Mouse (Mus musculus): Measurements from ENCODE around the gene Trio. TPM values are rescaled to one million over a fixed set of nuclear protein-coding genes. Genes with fewer than 3 reads are reported as not detected.

Gene Trio
- total RNA-seq, 2 experiments from 2014 or later = 37.3 to 50.8 TPM

GRCm38 (mm10) chr15:28041158-28041865 is 15.7 kb upstream of the Trio start:
- no peak for ATAC-seq (ENCODE audit: poor library complexity, severe bottlenecking)

- no peak for ATAC-seq (ENCODE audit: poor library complexity, severe bottlenecking)
Observed at GRCm38 (mm10) chr15:28037651-28038050, 12.0 kb upstream of the Trio start.

- ATAC-seq (ENCODE audit: poor library complexity, severe bottlenecking) = no peak
Observed at GRCm38 (mm10) chr15:28035601-28036000, 10.0 kb upstream of the Trio start.

- no peak for ATAC-seq (ENCODE audit: poor library complexity, severe bottlenecking)
Observed at GRCm38 (mm10) chr15:28034636-28035035, 9.0 kb upstream of the Trio start.

GRCm38 (mm10) chr15:28029371-28029770 is 3.7 kb upstream of the Trio start:
- no peak for ATAC-seq (ENCODE audit: poor library complexity, severe bottlenecking)

- ATAC-seq (ENCODE audit: poor library complexity, severe bottlenecking) = no peak
Observed at GRCm38 (mm10) chr15:28028542-28028941, 2.9 kb upstream of the Trio start.

GRCm38 (mm10) chr15:28026167-28026481 is 476 bp upstream of the Trio start:
- ATAC-seq (ENCODE audit: poor library complexity, severe bottlenecking) = no peak

GRCm38 (mm10) chr15:28024965-28025338 is 696 bp downstream of the Trio start:
- 0 out of 2 replicates have a peak, but pooled peaks have one; percentile 11 for ATAC-seq (ENCODE audit: poor library complexity, severe bottlenecking)

GRCm38 (mm10) chr15:28024031-28024964 is 1.4 kb downstream of the Trio start:
- peak; percentile 10; the same call in 1 of the 2 replicates for ATAC-seq (ENCODE audit: poor library complexity, severe bottlenecking)

- no peak for ATAC-seq (ENCODE audit: poor library complexity, severe bottlenecking)
Observed at GRCm38 (mm10) chr15:28021591-28022209, 3.9 kb downstream of the Trio start.

- ATAC-seq (ENCODE audit: poor library complexity, severe bottlenecking) = no peak
Observed at GRCm38 (mm10) chr15:28019393-28020070, 6.1 kb downstream of the Trio start.

GRCm38 (mm10) chr15:28007516-28007915 is 18.1 kb downstream of the Trio start:
- ATAC-seq (ENCODE audit: poor library complexity, severe bottlenecking) = no peak

GRCm38 (mm10) chr15:28004192-28004767 is 21.4 kb downstream of the Trio start:
- ATAC-seq (ENCODE audit: poor library complexity, severe bottlenecking) = no peak

- ATAC-seq (ENCODE audit: poor library complexity, severe bottlenecking) = no peak
Observed at GRCm38 (mm10) chr15:28002515-28002914, 23.1 kb downstream of the Trio start.

GRCm38 (mm10) chr15:28001299-28001698 is 24.3 kb downstream of the Trio start:
- no peak for ATAC-seq (ENCODE audit: poor library complexity, severe bottlenecking)

GRCm38 (mm10) chr15:27998621-27999359 is 26.9 kb downstream of the Trio start:
- no peak for ATAC-seq (ENCODE audit: poor library complexity, severe bottlenecking)

- no peak for ATAC-seq (ENCODE audit: poor library complexity, severe bottlenecking)
Observed at GRCm38 (mm10) chr15:27997917-27998316, 27.7 kb downstream of the Trio start.

GRCm38 (mm10) chr15:27997391-27997841 is 28.2 kb downstream of the Trio start:
- no peak for ATAC-seq (ENCODE audit: poor library complexity, severe bottlenecking)

- no peak for ATAC-seq (ENCODE audit: poor library complexity, severe bottlenecking)
Observed at GRCm38 (mm10) chr15:27996750-27997149, 28.9 kb downstream of the Trio start.

- no peak for ATAC-seq (ENCODE audit: poor library complexity, severe bottlenecking)
Observed at GRCm38 (mm10) chr15:27995421-27995820, 30.2 kb downstream of the Trio start.

Measured in megakaryocyte, adult 5-6 weeks (primary cell).